Mouse (Mus musculus): ENCODE measurements around the gene Acly. TPM values are rescaled to one million over a fixed set of nuclear protein-coding genes. Genes with fewer than 3 reads are reported as not detected.

The Acly gene
- polyA plus RNA-seq, 1 experiment: 232 TPM

- Histone ChIP-seq H3K4me1 (ENCODE audit: control insufficient read depth, insufficient read depth, low read length) (peaks cover 10% of the 10 kb centered on the region), H3K36me3 (ENCODE audit: control insufficient read depth, insufficient read depth, low read length, poor library complexity, severe bottlenecking) (no peaks in the 10 kb centered on the region), H3K27me3 (ENCODE audit: control insufficient read depth, insufficient read depth, low read length, poor library complexity, severe bottlenecking) (no peaks in the 10 kb centered on the region), H3K9ac (ENCODE audit: low read depth, poor library complexity, severe bottlenecking) (no peak overlapping the region), H3K9me3 (replicated peaks; ENCODE audit: control insufficient read depth, insufficient read depth, low read length, poor library complexity, severe bottlenecking) (no peaks in the 10 kb centered on the region), H3K27ac (ENCODE audit: insufficient read depth, low read length) (no peak overlapping the region), H3K4me3 (ENCODE audit: low read depth, low read length) (no peak overlapping the region)
- no peak for TF ChIP-seq POLR2A (IDR thresholded peaks at IDR 0.05; ENCODE audit: insufficient read depth, low read length)
- TF ChIP-seq EP300 (IDR thresholded peaks at IDR 0.05; ENCODE audit: insufficient read depth, low read depth, low read length): no peak
- TF ChIP-seq CTCF (IDR thresholded peaks at IDR 0.05; ENCODE audit: low read depth, low read length): no peak
Observed at GRCm38 (mm10) chr11:100430052-100430451, 97.7 kb downstream of the Acly start.

DNA sequence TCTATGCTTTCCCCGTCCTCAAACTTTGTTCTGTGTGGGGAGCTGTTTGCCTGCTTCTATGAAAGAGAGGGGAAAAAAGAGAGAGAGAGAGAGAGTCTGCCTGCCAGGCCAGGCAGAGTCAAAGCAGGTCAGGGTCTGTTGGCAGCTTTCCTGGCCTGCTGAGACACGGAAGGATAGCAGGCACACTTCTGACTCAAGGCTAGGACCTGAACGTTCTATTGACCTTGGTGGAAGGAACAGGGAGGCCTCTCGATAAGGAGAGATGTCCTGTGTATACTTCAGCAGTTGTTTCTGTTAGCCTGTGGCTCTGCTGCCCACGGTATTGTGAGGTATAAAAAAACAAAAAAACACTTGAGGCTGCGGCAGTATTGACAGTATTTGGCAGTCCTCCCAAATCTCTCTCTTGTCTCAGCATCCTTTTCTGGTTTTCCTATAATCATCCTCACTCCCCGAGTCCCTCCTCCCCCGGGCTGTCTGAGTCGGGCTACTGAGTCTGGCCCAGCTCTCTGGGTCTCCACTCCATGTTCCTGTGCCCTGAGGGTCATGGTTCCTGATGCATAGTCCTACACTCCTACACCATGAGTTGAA is 99.1 kb downstream of the Acly start:
- no peaks in the 10 kb centered on the region for H3K36me3 ChIP-seq (ENCODE audit: control insufficient read depth, insufficient read depth, low read length, poor library complexity, severe bottlenecking)

DNA sequence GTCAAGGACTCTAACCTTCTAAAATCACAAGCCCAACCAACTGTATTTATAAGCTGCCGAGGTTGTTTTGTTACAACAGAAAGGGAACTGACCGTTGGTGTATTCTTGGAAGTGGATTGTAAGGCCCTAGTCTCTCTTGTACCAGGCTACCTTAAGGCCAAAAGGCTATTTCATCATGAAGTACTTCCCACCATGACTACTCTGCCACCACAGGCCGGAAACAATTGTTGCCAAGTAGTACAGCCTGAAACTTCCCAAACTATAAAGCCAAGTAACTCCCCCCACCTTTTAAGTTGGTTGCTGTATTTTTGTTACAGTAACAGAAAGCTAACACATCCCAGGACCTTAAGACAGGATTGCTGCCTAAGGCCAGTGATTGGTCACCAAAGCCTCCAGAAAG is 101.0 kb downstream of the Acly start:
- Histone ChIP-seq H3K9ac (ENCODE audit: low read depth, poor library complexity, severe bottlenecking) (no peak overlapping the region), H3K27ac (ENCODE audit: insufficient read depth, low read length) (no peak overlapping the region), H3K36me3 (ENCODE audit: control insufficient read depth, insufficient read depth, low read length, poor library complexity, severe bottlenecking) (no peaks in the 10 kb centered on the region), H3K4me3 (ENCODE audit: low read depth, low read length) (no peak overlapping the region), H3K27me3 (ENCODE audit: control insufficient read depth, insufficient read depth, low read length, poor library complexity, severe bottlenecking) (no peaks in the 10 kb centered on the region), H3K9me3 (replicated peaks; ENCODE audit: control insufficient read depth, insufficient read depth, low read length, poor library complexity, severe bottlenecking) (no peaks in the 10 kb centered on the region), H3K4me1 (ENCODE audit: control insufficient read depth, insufficient read depth, low read length) (peaks cover 6% of the 10 kb centered on the region)
- TF ChIP-seq POLR2A (IDR thresholded peaks at IDR 0.05; ENCODE audit: insufficient read depth, low read length): no peak

More for the DNA sequence above, 99.1 kb downstream of the Acly start:
- TF ChIP-seq EP300 (IDR thresholded peaks at IDR 0.05; ENCODE audit: insufficient read depth, low read depth, low read length) (no peak), CTCF (IDR thresholded peaks at IDR 0.05; ENCODE audit: low read depth, low read length) (no peak)
- peaks cover 3% of the 10 kb centered on the region for H3K4me1 ChIP-seq (ENCODE audit: control insufficient read depth, insufficient read depth, low read length)
- H3K27me3 ChIP-seq (ENCODE audit: control insufficient read depth, insufficient read depth, low read length, poor library complexity, severe bottlenecking): no peaks in the 10 kb centered on the region
- H3K27ac ChIP-seq (ENCODE audit: insufficient read depth, low read length): no peak overlapping the region
- H3K9me3 ChIP-seq (replicated peaks; ENCODE audit: control insufficient read depth, insufficient read depth, low read length, poor library complexity, severe bottlenecking): no peaks in the 10 kb centered on the region
- H3K9ac ChIP-seq (ENCODE audit: low read depth, poor library complexity, severe bottlenecking): no peak overlapping the region
- no peak overlapping the region for H3K4me3 ChIP-seq (ENCODE audit: low read depth, low read length)

Other genes starting within 250 kb of the Acly start
- 718 and 769 TPM in 2 replicates for gene Eif1, start 208.1 kb downstream of the Acly start, polyA plus RNA-seq (2011; ENCODE audit: insufficient read depth, insufficient read length, low read depth, missing spikeins)
- gene Gast, start 193.6 kb downstream of the Acly start, polyA plus RNA-seq (2011; ENCODE audit: insufficient read depth, insufficient read length, low read depth, missing spikeins): not detected in 2 replicates
- gene Hap1, start 171.9 kb downstream of the Acly start, polyA plus RNA-seq (2011; ENCODE audit: insufficient read depth, insufficient read length, low read depth, missing spikeins): 12.7 and 13.6 TPM in 2 replicates
- 166 and 171 TPM in 2 replicates for gene Jup, start 130.2 kb downstream of the Acly start, polyA plus RNA-seq (2011; ENCODE audit: insufficient read depth, insufficient read length, low read depth, missing spikeins)
- gene P3h4, start 113.2 kb downstream of the Acly start, polyA plus RNA-seq (2011; ENCODE audit: insufficient read depth, insufficient read length, low read depth, missing spikeins): 13.3 and 16.8 TPM in 2 replicates
- gene Fkbp10, start 112.3 kb downstream of the Acly start, polyA plus RNA-seq (2011; ENCODE audit: insufficient read depth, insufficient read length, low read depth, missing spikeins): 22.5 and 24.3 TPM in 2 replicates
- gene Nt5c3b, start 86.2 kb downstream of the Acly start, polyA plus RNA-seq (2011; ENCODE audit: insufficient read depth, insufficient read length, low read depth, missing spikeins): 37.3 and 44.6 TPM in 2 replicates
- 0.84 and 0.90 TPM in 2 replicates for gene Klhl10, start 86.1 kb downstream of the Acly start, polyA plus RNA-seq (2011; ENCODE audit: insufficient read depth, insufficient read length, low read depth, missing spikeins)
- gene Klhl11, start 55.3 kb downstream of the Acly start, polyA plus RNA-seq (2011; ENCODE audit: insufficient read depth, insufficient read length, low read depth, missing spikeins): 18.4 and 19.6 TPM in 2 replicates
- gene Ttc25, start 17.6 kb upstream of the Acly start, polyA plus RNA-seq (2011; ENCODE audit: insufficient read depth, insufficient read length, low read depth, missing spikeins): 2.5 and 3.4 TPM in 2 replicates
- 6.9 and 7.5 TPM in 2 replicates for gene Cnp, start 46.9 kb upstream of the Acly start, polyA plus RNA-seq (2011; ENCODE audit: insufficient read depth, insufficient read length, low read depth, missing spikeins)
- gene Nkiras2, start 91.2 kb upstream of the Acly start, polyA plus RNA-seq (2011; ENCODE audit: insufficient read depth, insufficient read length, low read depth, missing spikeins): 29.1 and 30.0 TPM in 2 replicates
- 369 and 376 TPM in 2 replicates for gene Dnajc7, start 92.2 kb upstream of the Acly start, polyA plus RNA-seq (2011; ENCODE audit: insufficient read depth, insufficient read length, low read depth, missing spikeins)
- 1.0 and 1.9 TPM in 2 replicates for gene Zfp385c, start 164.5 kb upstream of the Acly start, polyA plus RNA-seq (2011; ENCODE audit: insufficient read depth, insufficient read length, low read depth, missing spikeins)
- 1.5 and 1.8 TPM in 2 replicates for gene Dhx58, start 176.3 kb upstream of the Acly start, polyA plus RNA-seq (2011; ENCODE audit: insufficient read depth, insufficient read length, low read depth, missing spikeins)
- 61.3 and 63.1 TPM in 2 replicates for gene Kat2a, start 184.5 kb upstream of the Acly start, polyA plus RNA-seq (2011; ENCODE audit: insufficient read depth, insufficient read length, low read depth, missing spikeins)
- gene Hspb9, start 185.8 kb upstream of the Acly start, polyA plus RNA-seq (2011; ENCODE audit: insufficient read depth, insufficient read length, low read depth, missing spikeins): not detected in 2 replicates
- gene Rab5c, start 210.2 kb upstream of the Acly start, polyA plus RNA-seq (2011; ENCODE audit: insufficient read depth, insufficient read length, low read depth, missing spikeins): 95.2 and 95.3 TPM in 2 replicates
- 0.17 and 0.21 TPM in 2 replicates for gene Kcnh4, start 231.9 kb upstream of the Acly start, polyA plus RNA-seq (2011; ENCODE audit: insufficient read depth, insufficient read length, low read depth, missing spikeins)
- not detected in 2 replicates for gene Hcrt, start 234.9 kb upstream of the Acly start, polyA plus RNA-seq (2011; ENCODE audit: insufficient read depth, insufficient read length, low read depth, missing spikeins)
- gene Ghdc, start 243.0 kb upstream of the Acly start, polyA plus RNA-seq (2011; ENCODE audit: insufficient read depth, insufficient read length, low read depth, missing spikeins): 5.4 and 5.8 TPM in 2 replicates